Mouse (Mus musculus) neural tube, embryonic 14.5 days (tissue): ENCODE data around the gene Dirc2. TPM values are rescaled to one million over a fixed set of nuclear protein-coding genes. Genes with fewer than 3 reads are reported as not detected.

Experiments
- ATAC-seq: fragments of 200-750 bp; cut with Nextera tagmentation; 2 replicates; pipeline ENCODE4 v1.8.0; 2017; ENCODE audit warnings: low read depth, mild to moderate bottlenecking, moderate TSS enrichment, moderate library complexity
- H3K27ac ChIP-seq: fragments of 300-500 bp; sonication (generic); 2 replicates; pipeline ENCODE4 v1.5.1; 2014; ENCODE audit warnings: low read depth, mild to moderate bottlenecking, control low read depth, low read length, moderate library complexity, mixed read lengths
- H3K27me3 ChIP-seq: fragments of 300-500 bp; sonication (generic); 2 replicates; pipeline ENCODE4 v1.6.1; 2014; ENCODE audit warnings: low read length; ENCODE audit not compliant: control insufficient read depth, insufficient read depth
- H3K36me3 ChIP-seq: fragments of 300-500 bp; sonication (generic); 2 replicates; pipeline ENCODE4 v1.6.1; 2014; ENCODE audit warnings: low read length, mixed read lengths; ENCODE audit not compliant: control insufficient read depth, insufficient read depth
- H3K4me1 ChIP-seq: fragments of 300-500 bp; sonication (generic); 2 replicates; pipeline ENCODE4 v1.6.1; 2014; ENCODE audit warnings: low read length; ENCODE audit not compliant: control insufficient read depth, insufficient read depth
- H3K4me2 ChIP-seq: fragments of 300-500 bp; sonication (generic); 2 replicates; pipeline ENCODE4 v1.6.1; 2014; ENCODE audit warnings: mild to moderate bottlenecking, low read depth, low read length, control low read depth
- H3K4me3 ChIP-seq: fragments of 300-500 bp; sonication (generic); 2 replicates; pipeline ENCODE4 v1.5.1; 2014; ENCODE audit warnings: low read depth, low read length, control low read depth, mixed read lengths
- H3K9ac ChIP-seq: fragments of 300-500 bp; sonication (generic); replicated peaks from 2 replicates; pipeline ENCODE4 v1.6.1; 2014; ENCODE audit warnings: low read depth, mild to moderate bottlenecking, control low read depth, low read length, mixed read lengths
- H3K9me3 ChIP-seq: fragments of 300-500 bp; sonication (generic); 2 replicates; pipeline ENCODE4 v1.6.1; 2016; ENCODE audit warnings: low read length; ENCODE audit not compliant: control insufficient read depth
- WGBS: fragments of 180-500 bp; shearing (Covaris S2); extraction: QIAGEN DNeasy Blood & Tissue Kit; methylation state at CpG from one replicate; pipeline ENCODE4 v1.1.7; 2014; 5-methylcytosine and 5-hydroxymethylcytosine counted together
- polyA plus RNA-seq: library from polyadenylated mRNA; unstranded; fragments of >200 nt; fragmentation: Nextera tagmentation; extraction: Ambion mirVana; gene quantifications from 2 replicates; pipeline ENCODE4 v1.2.1, GENCODE M21; 2014

Gene Dirc2
- 45.9 and 49.6 TPM in 2 replicates for polyA plus RNA-seq

GRCm38 (mm10) chr16:35768785-35769642, at the start of gene Dirc2:
TSS of gene Dirc2 (minus strand) at chr16:35769356.
- no peaks in the 10 kb centered on the region for H3K9me3 ChIP-seq
- peak within 1 kb of the TSS; percentile 57 for H3K27ac ChIP-seq
- peak within 1 kb of the TSS; percentile 79 for H3K4me3 ChIP-seq
- WGBS = under 1% methylated on average over 56 of the region's 78 CpGs
- H3K4me2 ChIP-seq = peak within 1 kb of the TSS; percentile 59
- no peaks in the 10 kb centered on the region for H3K36me3 ChIP-seq
- H3K9ac ChIP-seq = peak within 1 kb of the TSS; percentile 84
- H3K27me3 ChIP-seq = no peaks in the 10 kb centered on the region; the same call in 1 of the 2 replicates
- peaks cover 18% of the 10 kb centered on the region; the same call in 1 of the 2 replicates for H3K4me1 ChIP-seq
- peak; percentile 83 for ATAC-seq

DNA sequence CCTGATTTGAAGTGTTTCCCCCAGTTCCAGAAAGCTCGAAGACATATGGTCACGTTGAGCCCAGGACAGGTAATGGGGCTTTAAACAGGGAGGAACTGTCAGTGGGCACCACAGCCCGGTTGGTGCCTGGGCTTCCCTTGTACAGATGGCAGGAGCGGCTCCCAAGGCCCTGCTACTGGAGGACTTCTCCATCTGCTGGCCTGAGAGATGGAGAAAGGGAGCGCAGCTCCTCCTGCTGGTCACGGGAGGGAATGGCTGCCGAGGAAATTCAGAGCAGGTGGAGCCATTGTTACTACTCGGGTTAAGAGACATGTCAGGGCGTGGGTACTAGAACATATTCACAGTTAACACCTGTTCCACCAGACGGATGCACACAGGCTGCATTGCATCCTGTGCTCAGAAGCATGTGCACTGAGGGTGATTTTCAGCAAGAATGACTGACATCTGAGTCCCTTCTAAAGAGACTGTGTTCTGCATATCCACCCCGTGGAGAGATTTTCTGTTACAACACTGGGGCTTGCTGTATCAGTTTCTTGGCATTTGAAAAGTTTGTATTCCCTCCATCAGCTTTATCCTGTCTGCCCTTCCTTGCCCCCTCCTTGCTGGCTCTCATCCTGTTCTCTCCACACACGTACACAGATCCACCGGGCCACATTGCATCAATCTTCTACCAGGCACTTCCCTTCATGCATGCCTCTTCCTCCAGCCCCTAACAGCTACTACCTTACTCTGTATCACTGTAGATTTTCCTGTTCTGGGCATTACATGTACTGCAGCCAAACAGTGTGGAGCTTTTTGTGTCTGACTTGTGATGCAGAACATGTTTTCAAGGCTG, 48.3 kb upstream of the Dirc2 start:
- H3K27ac ChIP-seq = no peak overlapping the region
- H3K4me3 ChIP-seq = no peak overlapping the region
- peaks cover 5% of the 10 kb centered on the region for H3K36me3 ChIP-seq
- WGBS = 35% methylated on average over 13 of the region's 13 CpGs
- no peaks in the 10 kb centered on the region for H3K9me3 ChIP-seq
- no peak overlapping the region for H3K9ac ChIP-seq
- ATAC-seq = peak; percentile 91
- H3K4me2 ChIP-seq = no peak overlapping the region
- H3K4me1 ChIP-seq = no peaks in the 10 kb centered on the region
- no peaks in the 10 kb centered on the region for H3K27me3 ChIP-seq

DNA sequence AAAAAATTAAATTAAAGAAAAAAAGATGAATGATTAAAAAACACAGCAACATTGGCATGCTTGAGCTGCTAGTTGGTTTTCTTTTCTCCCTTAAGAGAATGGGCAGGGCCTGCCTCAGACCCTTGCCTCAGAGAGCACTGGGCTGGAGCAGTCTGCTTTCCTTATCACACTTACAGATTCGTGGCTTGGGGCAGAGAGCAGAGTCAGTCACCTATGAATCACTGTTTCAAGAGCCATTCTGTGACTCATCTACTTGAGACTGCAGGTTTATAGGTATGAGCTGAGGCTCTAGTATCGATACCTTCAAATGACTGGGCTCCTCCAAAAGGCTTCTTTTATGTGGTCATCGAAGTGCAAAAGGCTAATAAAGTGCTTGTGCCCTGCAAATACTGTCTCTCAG, 44.0 kb upstream of the Dirc2 start:
- Histone ChIP-seq H3K27me3 (no peaks in the 10 kb centered on the region), H3K36me3 (no peaks in the 10 kb centered on the region; the same call in 1 of the 2 replicates), H3K27ac (no peak overlapping the region), H3K4me3 (no peak overlapping the region), H3K9ac (no peak overlapping the region), H3K4me2 (no peak overlapping the region), H3K4me1 (no peaks in the 10 kb centered on the region), H3K9me3 (no peaks in the 10 kb centered on the region)
- 62% methylated on average over 3 of the region's 3 CpGs for WGBS
- ATAC-seq = no peak

- ATAC-seq = no peak
- Histone ChIP-seq H3K27me3 (no peaks in the 10 kb centered on the region), H3K4me1 (no peaks in the 10 kb centered on the region), H3K27ac (no peak overlapping the region), H3K4me3 (no peak overlapping the region), H3K36me3 (no peaks in the 10 kb centered on the region), H3K9ac (no peak overlapping the region), H3K9me3 (no peaks in the 10 kb centered on the region), H3K4me2 (no peak overlapping the region)
- 91% methylated on average over 2 of the region's 2 CpGs for WGBS
These were observed 39.7 kb upstream of the Dirc2 start for GRCm38 (mm10) chr16:35808838-35809237.

DNA sequence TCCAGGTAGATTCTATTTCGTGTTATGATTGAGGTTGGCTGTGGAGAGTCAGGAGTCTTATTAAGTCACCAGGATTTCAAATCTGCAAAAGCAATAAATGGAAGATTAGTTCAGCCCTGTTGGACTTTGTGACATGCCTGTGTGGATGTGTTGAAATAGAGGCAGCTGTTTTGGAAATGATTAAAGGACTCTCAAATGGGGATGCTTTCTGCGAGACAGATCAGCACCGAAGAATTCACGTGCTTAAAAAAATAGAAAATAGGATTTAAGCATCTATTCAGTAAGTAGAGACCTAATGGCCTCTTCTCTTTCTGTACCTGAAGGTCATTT, 38.5 kb upstream of the Dirc2 start:
- no peak overlapping the region for H3K4me2 ChIP-seq

DNA sequence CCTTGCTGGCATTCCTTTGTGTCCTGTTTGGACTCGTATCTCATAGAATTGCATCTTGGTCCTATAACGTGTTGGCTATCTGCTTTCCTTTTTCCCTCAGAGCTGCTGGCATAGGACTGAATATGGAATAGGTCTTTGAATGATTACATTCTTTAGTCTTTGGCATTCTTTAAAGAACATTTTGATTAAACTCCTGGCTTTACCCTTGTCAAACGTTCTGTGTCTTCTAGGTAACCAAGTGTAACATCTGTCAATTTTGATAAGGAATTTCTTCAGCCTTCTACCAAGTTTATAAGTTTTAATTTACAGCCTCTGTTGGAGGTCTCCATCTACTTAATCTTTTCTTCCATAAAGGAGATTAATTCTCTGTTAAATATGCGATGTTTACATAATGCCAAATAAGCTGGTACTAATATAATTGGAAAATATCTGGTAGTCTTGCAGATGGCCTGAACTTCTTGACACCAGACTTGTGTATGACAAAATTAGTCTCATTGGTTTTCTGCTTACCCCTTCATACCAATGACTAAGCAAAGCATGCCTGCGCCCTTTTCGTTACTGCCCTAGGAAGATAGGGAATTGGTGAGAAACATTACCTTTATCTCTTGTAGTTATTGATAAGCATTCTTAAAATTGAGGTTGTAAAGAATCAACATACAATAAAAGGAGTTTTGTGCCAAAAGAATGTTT, 38.0 kb upstream of the Dirc2 start:
- Histone ChIP-seq H3K9me3 (no peaks in the 10 kb centered on the region), H3K27me3 (no peaks in the 10 kb centered on the region), H3K4me2 (no peak overlapping the region), H3K4me1 (no peaks in the 10 kb centered on the region), H3K9ac (no peak overlapping the region), H3K27ac (no peak overlapping the region), H3K4me3 (no peak overlapping the region), H3K36me3 (no peaks in the 10 kb centered on the region)
- WGBS = 91% methylated on average over 6 of the region's 6 CpGs
- ATAC-seq = no peak

More for the DNA sequence above, 38.5 kb upstream of the Dirc2 start:
- no peaks in the 10 kb centered on the region for H3K9me3 ChIP-seq
- ATAC-seq = no peak
- no peaks in the 10 kb centered on the region for H3K4me1 ChIP-seq
- WGBS = 84% methylated on average over 4 of the region's 4 CpGs
- no peaks in the 10 kb centered on the region for H3K36me3 ChIP-seq
- no peaks in the 10 kb centered on the region for H3K27me3 ChIP-seq
- no peak overlapping the region for H3K9ac ChIP-seq
- H3K27ac ChIP-seq = no peak overlapping the region
- no peak overlapping the region for H3K4me3 ChIP-seq

GRCm38 (mm10) chr16:35803723-35804122, 34.6 kb upstream of the Dirc2 start:
- WGBS = 97% methylated on average over 4 of the region's 4 CpGs
- no peaks in the 10 kb centered on the region for H3K36me3 ChIP-seq

DNA sequence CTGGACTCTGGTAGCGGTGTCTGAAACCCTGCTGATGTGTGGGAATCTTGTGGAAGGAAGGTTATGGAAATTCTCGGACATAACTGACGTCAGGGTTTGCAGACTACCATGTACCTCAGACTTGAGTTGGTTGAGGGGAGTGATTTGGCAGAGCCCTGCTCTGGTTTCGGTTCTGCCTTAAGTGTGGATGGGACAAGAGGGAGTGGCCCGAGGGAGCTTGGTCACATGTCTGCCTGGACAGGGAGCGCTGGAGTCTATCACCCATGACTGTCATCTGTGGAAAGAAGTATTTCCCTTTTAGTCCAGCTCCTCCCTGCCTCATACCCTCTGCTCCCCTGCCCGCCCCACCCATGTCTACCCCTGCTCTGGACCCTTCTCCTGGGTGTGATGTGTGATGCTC, 33.0 kb upstream of the Dirc2 start:
- Histone ChIP-seq H3K4me1 (no peaks in the 10 kb centered on the region), H3K9me3 (no peaks in the 10 kb centered on the region), H3K9ac (no peak overlapping the region), H3K4me2 (no peak overlapping the region), H3K27ac (no peak overlapping the region), H3K4me3 (no peak overlapping the region), H3K27me3 (no peaks in the 10 kb centered on the region), H3K36me3 (no peaks in the 10 kb centered on the region)
- no peak for ATAC-seq
- WGBS = 96% methylated on average over 7 of the region's 7 CpGs

More at GRCm38 (mm10) chr16:35803723-35804122, 34.6 kb upstream of the Dirc2 start:
- H3K27me3 ChIP-seq = no peaks in the 10 kb centered on the region
- H3K9ac ChIP-seq = no peak overlapping the region
- no peak overlapping the region for H3K4me2 ChIP-seq
- no peak overlapping the region for H3K4me3 ChIP-seq
- no peaks in the 10 kb centered on the region for H3K9me3 ChIP-seq
- no peaks in the 10 kb centered on the region for H3K4me1 ChIP-seq
- no peak overlapping the region for H3K27ac ChIP-seq
- no peak for ATAC-seq
